Mouse (Mus musculus) spleen, adult 10 weeks (tissue): Measurements from ENCODE around the gene Gm20916. TPM values are rescaled to one million over a fixed set of nuclear protein-coding genes. Genes with fewer than 3 reads are reported as not detected.

Source experiments
- polyA plus RNA-seq: library from polyadenylated mRNA; stranded (reverse); fragments of 350-450 nt; fragmentation: Illumina TruSeq; extraction: RNeasy Lipid Tissue Mini Kit (QIAGEN cat#74804); gene quantifications from one replicate; pipeline ENCODE4 v1.2.3, GENCODE M21; 2015; ENCODE audit warnings: low replicate concordance; ENCODE audit not compliant: insufficient read depth

Gene Gm20916
- not detected for polyA plus RNA-seq

GRCm38 (mm10) chrY:79319265-79319664 is at the start of gene Gm20916:
Gene Gm20916 (plus strand): TSS chrY:79319565.

Other genes starting within 250 kb of the Gm20916 start
- not detected for gene Gm20917, start 168.4 kb upstream of the Gm20916 start, polyA plus RNA-seq